Mouse (Mus musculus) testis, postnatal 10 days (tissue): ENCODE data around the gene Sema6d.

Experiments
- DNase-seq: peaks from one replicate; pipeline ENCODE4 v3.0.0; 2021; ENCODE audit warnings: low spot score

Sema6d gene

GRCm38 (mm10) chr2:124659601-124660000 lies 569.8 kb downstream of the Sema6d start:
- DNase-seq, result no peak

DNA sequence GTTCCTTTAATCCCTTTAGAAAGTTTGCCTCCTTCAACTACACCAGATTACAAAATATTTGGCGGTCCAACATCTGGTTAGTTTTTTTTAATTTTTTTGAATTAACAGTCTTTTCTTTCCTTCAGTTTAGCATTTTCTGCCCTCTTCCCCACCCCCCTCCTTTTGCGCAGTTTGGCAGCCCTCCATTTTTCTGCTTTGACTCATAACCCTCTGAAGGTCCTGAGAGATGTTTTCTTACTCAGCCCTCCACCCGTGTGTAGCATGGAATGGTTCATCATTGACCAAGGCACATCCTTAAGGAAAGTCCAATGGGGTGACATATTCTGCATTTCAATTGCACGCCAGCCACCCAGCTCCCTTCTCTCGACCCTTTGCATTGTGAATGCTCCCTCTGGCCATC lies 570.9 kb downstream of the Sema6d start:
- no peak for DNase-seq

- DNase-seq, result no peak
Observed at GRCm38 (mm10) chr2:124661316-124661715, 571.5 kb downstream of the Sema6d start.

- no peak for DNase-seq
Observed at GRCm38 (mm10) chr2:124662257-124662656, 572.5 kb downstream of the Sema6d start.

DNA sequence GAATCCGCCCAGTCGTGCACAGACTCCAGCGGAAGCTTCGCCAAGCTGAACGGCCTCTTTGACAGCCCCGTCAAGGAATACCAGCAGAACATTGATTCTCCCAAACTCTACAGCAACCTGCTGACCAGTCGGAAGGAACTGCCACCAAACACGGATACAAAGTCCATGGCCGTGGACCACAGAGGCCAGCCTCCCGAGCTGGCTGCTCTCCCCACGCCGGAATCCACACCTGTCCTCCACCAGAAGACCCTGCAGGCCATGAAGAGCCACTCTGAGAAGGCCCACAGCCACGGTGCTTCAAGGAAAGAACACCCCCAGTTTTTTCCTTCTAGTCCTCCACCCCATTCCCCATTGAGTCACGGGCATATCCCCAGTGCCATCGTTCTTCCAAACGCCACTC lies 574.4 kb downstream of the Sema6d start:
- DNase-seq, result no peak

- no peak for DNase-seq
Observed at GRCm38 (mm10) chr2:124668431-124668830, 578.7 kb downstream of the Sema6d start.

DNA sequence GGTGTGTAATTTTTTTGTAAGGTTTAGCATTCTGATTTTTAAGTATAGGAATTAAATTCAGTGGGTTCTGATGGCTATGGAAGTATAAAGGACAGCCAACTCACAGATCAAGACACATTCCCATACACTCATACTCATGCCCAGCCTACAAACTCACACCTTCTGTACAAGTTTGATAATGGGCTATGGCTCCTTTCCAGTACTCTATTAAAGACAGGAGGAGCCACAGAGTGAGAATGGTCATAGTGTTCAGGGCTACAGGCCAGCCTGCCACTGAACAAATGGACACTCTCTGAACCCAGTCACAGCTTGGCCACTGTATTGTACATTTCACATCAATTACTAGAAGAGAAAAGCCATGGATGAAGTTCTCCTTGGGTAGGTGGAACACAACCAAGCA lies 583.3 kb downstream of the Sema6d start:
- no peak for DNase-seq

- no peak for DNase-seq
Observed at GRCm38 (mm10) chr2:124684481-124684901, 594.7 kb downstream of the Sema6d start.

- DNase-seq, result no peak
Observed at GRCm38 (mm10) chr2:124690372-124690771, 600.6 kb downstream of the Sema6d start.

GRCm38 (mm10) chr2:124702621-124703020 lies 612.9 kb downstream of the Sema6d start:
- no peak for DNase-seq

- no peak for DNase-seq
Observed at GRCm38 (mm10) chr2:124704922-124705321, 615.2 kb downstream of the Sema6d start.

- no peak for DNase-seq
Observed at GRCm38 (mm10) chr2:124705806-124706205, 616.0 kb downstream of the Sema6d start.

- DNase-seq, result no peak
Observed at GRCm38 (mm10) chr2:124706896-124707295, 617.1 kb downstream of the Sema6d start.
